Mouse (Mus musculus) kidney, embryonic 14.5 days (tissue): ENCODE data around the gene Lhb. TPM values are rescaled to one million over a fixed set of nuclear protein-coding genes. Genes with fewer than 3 reads are reported as not detected.

ENCODE experiments used
- microRNA-seq: library from miRNA; unstranded; fragments of <30 nt; microRNA quantifications from one replicate; pipeline ENCODE4, GENCODE M21; 2016
- polyA plus RNA-seq: library from polyadenylated mRNA; unstranded; fragments of >200 nt; fragmentation: Nextera tagmentation; extraction: Ambion mirVana; gene quantifications from 2 replicates; pipeline ENCODE4 v1.2.1, GENCODE M21; 2014

Gene Lhb
- polyA plus RNA-seq, 1 experiment from 2014 or later, result not detected

Small RNA genes within 50 kb of the gene (microRNA-seq; reads per million reads assigned to microRNA genes)
- gene Gm22133, result not detected

Other genes starting within 250 kb of the Lhb start
- gene Gfy, start 241.3 kb upstream of the Lhb start, polyA plus RNA-seq, result not detected in 2 replicates
- not detected in 2 replicates for gene Pth2, start 239.8 kb upstream of the Lhb start, polyA plus RNA-seq
- gene Ccdc155, start 215.9 kb upstream of the Lhb start, polyA plus RNA-seq, result 0.93 and 1.1 TPM in 2 replicates
- 0.44 and 1.1 TPM in 2 replicates for gene Dkkl1, start 208.7 kb upstream of the Lhb start, polyA plus RNA-seq
- 206 and 234 TPM in 2 replicates for gene Tead2, start 205.1 kb upstream of the Lhb start, polyA plus RNA-seq
- 0.60 and 1.2 TPM in 2 replicates for gene Cd37, start 181.7 kb upstream of the Lhb start, polyA plus RNA-seq
- 0.18 and 0.20 TPM in 2 replicates for gene Slc6a16, start 179.7 kb upstream of the Lhb start, polyA plus RNA-seq
- not detected in 2 replicates for gene Slc6a21, start 143.3 kb upstream of the Lhb start, polyA plus RNA-seq
- gene Trpm4, start 87.0 kb upstream of the Lhb start, polyA plus RNA-seq, result 10.1 and 11.3 TPM in 2 replicates
- 1.5 and 2.7 TPM in 2 replicates for gene Hrc, start 85.5 kb upstream of the Lhb start, polyA plus RNA-seq
- gene Ppfia3, start 53.8 kb upstream of the Lhb start, polyA plus RNA-seq, result 6.7 and 7.6 TPM in 2 replicates
- gene Lin7b, start 50.2 kb upstream of the Lhb start, polyA plus RNA-seq, result 0.57 and 0.66 TPM in 2 replicates
- 100 and 171 TPM in 2 replicates for gene Snrnp70, start 25.1 kb upstream of the Lhb start, polyA plus RNA-seq
- gene Kcna7, start 15.2 kb upstream of the Lhb start, polyA plus RNA-seq, result not detected in 2 replicates
- 1.3 and 1.4 TPM in 2 replicates for gene Ntf5, start 7.1 kb upstream of the Lhb start, polyA plus RNA-seq
- gene Gys1, start 14.0 kb downstream of the Lhb start, polyA plus RNA-seq, result 21.4 and 35.0 TPM in 2 replicates
- gene Ruvbl2, start 17.3 kb downstream of the Lhb start, polyA plus RNA-seq, result 158 and 228 TPM in 2 replicates
- gene Ftl1, start 39.1 kb downstream of the Lhb start, polyA plus RNA-seq, result 3,941 and 4,356 TPM in 2 replicates
- 97.3 and 110 TPM in 2 replicates for gene Bax, start 46.1 kb downstream of the Lhb start, polyA plus RNA-seq
- 0.64 and 0.84 TPM in 2 replicates for gene Tulp2, start 61.1 kb downstream of the Lhb start, polyA plus RNA-seq
- gene Gm45808, start 66.0 kb downstream of the Lhb start, polyA plus RNA-seq, result not detected in 2 replicates
- gene Dhdh, start 68.0 kb downstream of the Lhb start, polyA plus RNA-seq, result 3.3 and 3.5 TPM in 2 replicates
- 141 and 190 TPM in 2 replicates for gene Nucb1, start 89.6 kb downstream of the Lhb start, polyA plus RNA-seq
- gene Ppp1r15a, start 105.4 kb downstream of the Lhb start, polyA plus RNA-seq, result 13.4 and 15.7 TPM in 2 replicates
- 4.7 and 5.1 TPM in 2 replicates for gene Plekha4, start 105.5 kb downstream of the Lhb start, polyA plus RNA-seq
- 12.8 and 13.5 TPM in 2 replicates for gene Hsd17b14, start 134.1 kb downstream of the Lhb start, polyA plus RNA-seq
- 61.1 and 73.7 TPM in 2 replicates for gene Bcat2, start 149.3 kb downstream of the Lhb start, polyA plus RNA-seq
- not detected in 2 replicates for gene Fgf21, start 194.7 kb downstream of the Lhb start, polyA plus RNA-seq
- gene Fut1, start 196.5 kb downstream of the Lhb start, polyA plus RNA-seq, result 0.14 TPM in 2 replicates
- gene Izumo1, start 201.0 kb downstream of the Lhb start, polyA plus RNA-seq, result 0.11 and 0.23 TPM in 2 replicates
- gene Rasip1, start 206.7 kb downstream of the Lhb start, polyA plus RNA-seq, result 12.1 and 18.7 TPM in 2 replicates
- gene Mamstr, start 219.2 kb downstream of the Lhb start, polyA plus RNA-seq, result 3.6 and 5.0 TPM in 2 replicates
- gene Fut2, start 245.6 kb downstream of the Lhb start, polyA plus RNA-seq, result 0.26 and 0.31 TPM in 2 replicates